Mouse (Mus musculus) liver, embryonic 14 days (tissue): ENCODE measurements around the gene Ostc. TPM values are rescaled to one million over a fixed set of nuclear protein-coding genes. Genes with fewer than 3 reads are reported as not detected.

Source experiments
- polyA plus RNA-seq: library from polyadenylated mRNA; depleted of rRNA; stranded (reverse); fragments of >200 nt; gene quantifications from 2 replicates; pipeline ENCODE4 v1.2.3, GENCODE M21; 2012; rRNA removed

Ostc gene
- 108 and 118 TPM in 2 replicates for polyA plus RNA-seq

DNA sequence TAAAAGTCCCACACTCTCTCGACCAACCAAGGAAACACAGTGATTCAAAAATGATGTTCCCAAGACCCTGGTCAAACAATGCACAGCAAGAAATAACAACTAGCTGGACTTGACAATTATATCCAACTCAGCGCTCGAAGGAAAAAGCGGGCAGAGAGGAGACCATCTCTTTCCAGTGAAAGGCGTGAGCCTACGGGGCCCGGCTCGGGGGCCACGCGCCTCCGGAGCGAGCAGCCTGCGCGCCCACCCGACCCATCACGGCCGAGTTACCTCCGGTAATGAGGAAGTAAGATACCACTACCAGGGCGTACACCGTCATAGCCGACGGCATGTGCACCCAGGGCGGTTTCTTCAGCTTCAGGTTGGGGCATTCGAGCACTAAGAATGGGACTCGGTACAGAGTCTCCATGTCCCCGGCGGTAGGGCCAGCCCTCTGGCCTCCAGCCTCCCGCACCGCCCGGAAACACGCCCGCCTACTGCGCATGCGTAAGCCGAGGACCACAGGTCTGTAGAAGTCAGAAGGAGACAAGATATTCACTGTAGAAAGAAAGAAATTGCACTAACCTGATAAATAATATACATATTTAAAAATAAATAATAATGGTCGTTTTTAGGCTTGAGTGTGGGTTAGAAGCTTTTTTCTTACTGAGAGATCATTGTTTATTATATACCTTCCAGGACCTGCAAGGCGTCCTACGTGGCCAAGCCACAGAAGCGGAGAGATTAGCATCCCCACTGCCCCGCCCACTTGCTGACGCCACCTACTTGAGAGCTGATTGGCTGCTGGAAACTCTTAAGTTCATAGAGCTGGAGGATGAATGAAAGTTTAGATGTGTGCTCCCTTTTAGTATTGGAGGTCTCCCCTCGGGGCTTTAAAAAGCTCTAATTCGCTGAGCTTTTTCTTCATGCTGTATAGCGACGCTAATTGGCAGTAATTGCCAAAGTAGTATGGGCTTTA is at the start of gene Ostc:
Ostc (minus strand) TSS at position 478 of the 958 bp plus-strand sequence.

DNA sequence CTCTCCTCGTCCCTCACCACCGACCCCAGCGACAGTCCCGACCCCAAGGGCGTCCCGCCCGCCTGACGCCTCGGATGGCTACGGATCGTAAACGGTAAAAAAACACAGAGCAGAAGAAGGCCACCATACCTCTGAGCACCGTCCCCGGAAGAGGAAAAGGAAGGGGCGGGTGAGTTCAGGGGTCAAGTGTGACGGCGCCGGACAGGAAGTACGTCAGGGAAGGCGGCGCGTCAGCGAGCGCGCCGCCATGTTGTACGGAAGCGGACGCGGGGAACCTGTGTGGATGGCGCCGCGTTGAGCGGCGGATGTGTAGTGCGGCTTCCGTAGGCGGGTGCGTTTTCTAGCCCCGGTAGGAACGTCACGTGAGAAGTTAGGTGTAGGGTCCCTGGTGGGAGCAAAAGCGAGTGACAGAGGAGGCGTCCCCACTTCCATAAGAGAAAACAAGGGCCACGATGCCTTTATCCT is 21.0 kb upstream of the Ostc start, which contains the start of gene Rpl34:
Rpl34 (minus strand) TSS at position 210 of the 465 bp plus-strand sequence.

Other genes starting within 250 kb of the Ostc start
- 0.01 TPM in 1 of 2 replicates, not detected in the other for gene Etnppl, start 92.0 kb downstream of the Ostc start, polyA plus RNA-seq
- gene Rpl34, start 21.0 kb upstream of the Ostc start, polyA plus RNA-seq = 1,354 and 1,466 TPM in 2 replicates